Mouse (Mus musculus): Measurements from ENCODE around the gene Trabd2b. TPM values are rescaled to one million over a fixed set of nuclear protein-coding genes. Genes with fewer than 3 reads are reported as not detected.

Trabd2b gene
- total RNA-seq, 2 experiments from 2014 or later = 1.0 to 1.8 TPM

DNA sequence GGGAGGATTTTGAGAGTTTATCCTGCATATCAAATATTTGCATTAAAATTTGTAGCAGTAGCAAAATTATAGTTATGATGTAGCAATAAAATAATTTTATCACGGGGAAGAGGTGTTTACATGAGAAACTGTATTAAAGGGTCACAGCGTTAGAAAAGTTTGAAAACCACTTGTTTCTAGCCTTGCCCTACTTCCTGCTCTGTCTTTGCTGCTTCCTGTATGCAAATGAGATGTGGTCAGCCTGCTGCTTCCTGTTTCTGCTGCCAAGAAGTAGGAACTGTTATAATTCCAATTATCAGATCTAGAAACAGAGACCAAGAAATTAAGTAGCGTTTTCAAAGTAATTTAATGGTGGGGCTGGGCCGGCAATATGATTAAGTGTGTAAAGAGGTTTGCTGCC, 245.9 kb downstream of the Trabd2b start:
- DNase-seq = no peak

DNA sequence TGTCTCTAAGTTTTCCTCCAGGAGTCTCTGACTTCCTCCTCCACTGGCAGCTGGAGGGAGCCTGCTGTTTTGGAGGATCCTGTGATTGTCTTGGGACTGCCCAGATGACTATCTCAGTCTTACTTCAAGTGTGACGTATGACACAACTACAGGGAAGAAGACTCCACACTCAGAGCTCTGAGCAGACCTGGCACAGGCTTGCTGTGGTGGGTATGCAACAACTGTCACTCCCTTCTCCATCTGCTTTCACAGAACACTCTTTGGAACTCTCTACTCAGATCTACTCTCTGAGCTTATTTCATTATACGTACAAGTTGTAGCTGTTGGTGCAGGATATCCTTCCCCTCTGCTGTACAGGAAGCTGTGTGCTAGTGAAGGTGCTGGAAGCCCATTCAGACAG, 251.4 kb downstream of the Trabd2b start:
- peak; percentile 24 to 39 for DNase-seq

DNA sequence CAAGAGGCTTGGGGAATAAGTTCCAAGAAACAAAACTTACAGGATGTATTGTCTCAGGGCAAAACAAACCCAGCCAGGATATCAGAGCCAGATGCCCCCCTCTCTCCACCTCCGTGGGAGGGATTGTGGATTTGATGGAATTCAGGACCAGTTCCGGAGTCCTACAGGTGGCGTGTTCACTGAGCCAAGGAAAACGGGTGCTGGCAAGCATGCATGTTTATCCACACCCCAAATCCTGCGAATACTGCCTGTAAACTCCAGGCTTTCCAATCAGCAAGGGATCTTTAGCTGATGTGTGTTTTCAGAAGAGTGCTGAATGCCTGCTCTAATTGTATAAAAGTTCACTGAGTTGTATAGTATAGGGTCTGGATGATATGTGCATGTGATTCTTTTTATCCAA, 253.4 kb downstream of the Trabd2b start:
- DNase-seq = no peak

DNA sequence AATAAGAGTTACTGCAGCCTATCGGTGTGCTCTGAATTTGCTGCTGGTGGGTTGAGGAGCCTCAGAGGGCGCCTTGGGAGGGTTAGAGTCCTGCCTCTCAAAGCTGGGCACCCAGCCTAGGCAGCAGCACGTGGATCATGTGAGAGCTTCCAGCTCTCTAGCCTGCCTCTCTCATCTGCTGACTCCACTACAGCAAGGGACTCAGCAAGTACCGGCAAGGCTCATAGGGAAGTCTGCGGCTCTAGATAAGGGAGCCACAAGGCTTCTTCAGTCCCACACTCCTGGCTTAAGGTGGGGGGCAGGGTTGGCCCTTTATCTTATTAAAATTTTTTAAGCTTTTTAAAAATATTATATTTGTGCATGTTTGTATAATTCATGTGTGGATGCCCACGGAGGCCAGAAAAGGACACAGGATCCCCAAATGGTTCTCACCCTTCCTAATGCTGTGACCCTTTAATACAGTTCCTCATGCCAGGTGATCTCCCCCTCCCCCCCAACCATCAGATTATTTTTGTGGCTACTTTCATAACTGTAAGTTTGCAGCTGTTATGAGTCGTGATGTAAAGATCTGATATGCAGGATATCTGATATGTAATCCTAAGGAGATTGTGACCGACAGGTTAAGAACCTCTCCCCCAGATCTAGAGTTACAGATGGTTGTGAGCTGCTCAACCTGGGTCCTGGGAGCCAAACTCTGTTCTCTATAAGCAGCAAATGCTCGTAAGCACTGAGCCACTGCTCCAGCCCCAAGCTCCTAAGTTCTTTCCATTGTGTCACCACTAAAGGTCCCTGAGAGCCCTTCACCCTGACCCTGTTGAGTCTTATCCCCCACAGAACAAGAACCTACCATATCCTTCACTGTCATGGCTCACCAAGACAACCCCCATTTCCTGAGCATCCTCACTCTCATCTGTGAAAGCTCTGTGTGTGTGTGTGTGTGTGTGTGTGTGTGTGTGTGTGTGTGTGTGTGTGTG, 257.8 kb downstream of the Trabd2b start:
- no peak for DNase-seq

Other genes starting within 250 kb of the Trabd2b start
- not detected for gene Skint11, start 243.3 kb upstream of the Trabd2b start, total RNA-seq (2021)

All from layer of hippocampus, postnatal 36 days (tissue).